Mouse (Mus musculus): ENCODE measurements around the gene Slc44a1.

The Slc44a1 gene

DNA sequence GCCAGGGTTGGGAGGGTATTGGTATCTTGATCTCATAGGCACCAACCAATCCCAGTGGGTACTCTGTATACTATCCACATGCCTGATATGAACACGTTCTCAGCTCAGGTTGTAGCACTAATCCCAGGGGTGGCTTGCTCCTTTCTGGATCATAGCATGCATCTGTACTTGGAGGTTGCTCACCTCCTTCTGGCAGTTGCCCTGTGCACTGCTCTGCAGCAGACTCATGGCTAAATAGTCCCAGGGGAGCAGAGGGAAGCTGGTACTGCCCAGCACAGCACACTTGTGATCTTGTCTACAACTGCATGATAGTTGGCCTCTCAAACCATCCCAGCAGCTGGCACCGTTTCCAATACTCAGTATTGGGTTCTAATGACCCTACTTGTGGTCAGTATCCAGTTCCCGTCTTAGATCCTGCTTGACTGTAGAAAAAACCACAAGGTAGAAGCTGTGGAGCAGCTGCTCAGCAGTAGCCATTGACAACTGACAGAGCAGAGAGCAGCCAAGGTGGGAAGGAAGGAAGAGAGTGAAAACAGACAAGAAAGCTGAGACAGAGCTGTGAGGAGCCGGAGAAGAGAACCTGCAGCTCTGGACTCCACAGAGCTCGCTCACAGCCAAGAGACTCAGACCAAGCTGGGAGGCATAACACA, 174.5 kb downstream of the Slc44a1 start:
- no peak for DNase-seq (ENCODE audit: low read depth)

DNA sequence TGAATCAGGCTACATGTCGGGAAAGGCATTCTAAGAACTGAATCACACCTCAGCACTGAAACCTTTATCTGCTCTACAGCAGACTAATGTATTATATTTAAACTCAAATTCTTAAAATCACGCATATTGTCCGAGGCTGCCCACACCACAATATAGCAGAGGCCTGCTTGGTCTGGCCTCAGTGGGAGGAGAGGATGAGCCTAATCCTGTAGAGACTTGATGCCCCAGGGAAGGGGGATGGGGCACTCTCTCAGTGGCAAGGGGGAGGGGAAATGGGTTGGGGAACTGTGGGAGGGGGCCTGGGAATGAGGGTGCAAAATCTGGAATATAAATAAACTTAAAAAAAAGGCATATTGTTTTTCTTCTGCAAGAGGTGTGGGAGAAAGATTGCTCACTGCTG, 177.8 kb downstream of the Slc44a1 start:
- no peak for DNase-seq (ENCODE audit: low read depth)

DNA sequence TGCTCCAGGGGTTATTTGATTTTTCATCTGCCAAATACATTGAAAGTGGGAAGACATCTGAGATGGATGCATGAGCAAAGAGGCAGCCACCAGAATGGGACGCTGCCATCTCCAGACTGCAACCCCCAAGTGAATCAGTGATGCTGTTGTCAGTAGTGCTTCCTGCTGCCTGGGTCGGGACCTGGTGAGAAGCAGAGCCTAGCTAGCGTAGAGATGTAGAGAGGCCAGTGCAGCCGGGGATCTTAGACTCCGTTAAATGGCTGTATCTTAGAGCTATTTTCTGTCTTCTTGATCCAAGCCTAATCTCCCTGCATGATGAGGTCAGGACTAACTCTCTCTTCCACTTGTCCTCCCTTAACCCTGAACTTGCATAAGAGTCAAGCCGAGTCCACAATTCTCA, 179.9 kb downstream of the Slc44a1 start:
- DNase-seq (ENCODE audit: low read depth) = no peak

DNA sequence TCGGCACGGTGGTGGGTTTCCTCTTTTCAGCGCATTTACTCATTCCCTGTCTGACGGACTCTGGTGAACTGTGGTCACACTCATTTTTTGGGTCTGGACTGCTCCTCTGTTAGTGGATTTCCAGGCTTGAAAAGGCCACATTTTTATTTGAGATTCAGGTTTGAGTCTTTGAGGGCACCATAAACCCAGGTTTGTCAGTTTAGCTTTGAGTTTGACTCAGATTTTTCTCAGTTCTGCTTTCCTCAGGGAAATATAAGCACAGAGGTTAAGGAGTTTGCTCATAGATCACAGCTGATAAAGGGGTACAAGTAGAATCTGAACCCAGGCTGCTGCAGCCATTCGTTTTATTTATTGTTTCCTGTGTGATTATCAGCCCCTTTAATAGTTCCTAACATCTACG, 180.9 kb downstream of the Slc44a1 start:
- DNase-seq (ENCODE audit: low read depth) = no peak

DNA sequence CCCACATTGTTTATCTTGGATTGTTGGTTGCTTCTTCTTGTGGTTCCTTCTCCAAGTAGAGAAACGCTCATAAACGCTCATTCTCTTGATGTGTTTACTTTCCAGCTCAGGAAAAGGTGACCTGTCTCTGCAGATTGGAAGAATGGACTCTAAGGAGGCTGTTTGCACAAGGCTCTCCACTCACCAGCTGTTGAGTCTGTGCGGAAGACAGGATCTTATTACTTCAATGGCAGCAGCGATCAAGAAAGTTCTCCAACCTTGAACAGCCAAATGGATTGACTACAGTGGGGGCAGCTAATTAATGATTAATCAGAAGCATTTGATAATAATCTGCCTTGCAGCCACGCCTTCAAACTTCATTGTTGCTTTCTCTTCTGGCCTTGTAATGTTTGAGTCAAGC, 181.3 kb downstream of the Slc44a1 start:
- DNase-seq (ENCODE audit: low read depth) = no peak

DNA sequence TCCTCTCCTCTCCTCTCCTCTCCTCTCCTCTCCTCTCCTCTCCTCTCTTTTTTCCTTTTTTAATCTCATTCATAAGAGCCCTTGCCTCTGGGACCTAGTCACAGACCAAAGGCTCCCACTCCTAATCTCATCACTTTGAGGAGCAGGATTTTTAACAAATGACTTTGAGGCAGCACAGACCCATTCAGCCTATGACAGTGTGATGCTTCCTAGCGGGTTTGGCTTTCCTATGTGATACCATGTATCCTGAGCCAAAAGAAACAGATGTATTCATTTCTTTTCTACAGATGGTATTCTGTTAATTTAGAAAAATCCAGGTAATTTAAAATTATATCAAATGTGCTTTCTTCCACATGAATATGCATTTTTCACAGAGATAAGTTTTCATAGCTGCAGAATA, 183.5 kb downstream of the Slc44a1 start:
- no peak for DNase-seq (ENCODE audit: low read depth)

DNA sequence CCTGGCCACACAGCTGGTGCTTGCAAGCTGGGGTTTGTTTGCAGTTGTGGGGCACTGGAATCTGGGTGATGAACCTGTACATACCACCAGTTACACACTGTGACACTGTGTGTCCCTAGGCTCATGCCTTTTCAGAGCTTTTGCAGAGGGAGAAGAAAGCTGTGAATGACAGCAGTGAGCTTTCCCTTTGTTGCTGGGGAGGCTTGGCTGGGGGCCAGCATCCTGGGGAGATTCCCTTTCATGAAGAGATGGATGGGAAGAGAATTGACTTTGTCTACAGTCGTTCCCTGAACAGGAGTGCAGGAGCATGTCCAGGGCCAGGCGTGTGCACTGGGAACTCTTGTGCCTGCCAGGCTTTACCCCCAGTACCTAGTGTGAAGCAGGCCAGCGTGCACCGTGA, 184.6 kb downstream of the Slc44a1 start:
- no peak for DNase-seq (ENCODE audit: low read depth)

DNA sequence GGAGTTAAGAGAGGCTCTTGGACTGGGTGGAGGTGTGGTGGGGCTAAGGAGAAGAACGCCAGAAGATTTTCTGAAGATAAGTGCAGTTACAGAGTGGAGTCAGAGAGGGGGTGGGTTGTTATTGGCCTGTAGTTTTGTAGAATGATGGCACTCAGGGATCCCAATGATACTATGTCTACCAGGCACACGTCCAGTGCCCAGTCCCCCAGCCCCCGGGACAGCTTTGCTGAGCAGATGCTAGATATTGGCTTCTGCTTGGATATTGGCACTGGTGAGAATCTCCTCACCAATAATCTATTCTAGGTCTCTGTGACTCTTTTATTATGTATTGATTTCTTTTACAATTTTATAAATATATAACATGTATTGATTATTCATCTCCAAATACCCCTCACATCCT, 185.1 kb downstream of the Slc44a1 start:
- DNase-seq (ENCODE audit: low read depth) = no peak

DNA sequence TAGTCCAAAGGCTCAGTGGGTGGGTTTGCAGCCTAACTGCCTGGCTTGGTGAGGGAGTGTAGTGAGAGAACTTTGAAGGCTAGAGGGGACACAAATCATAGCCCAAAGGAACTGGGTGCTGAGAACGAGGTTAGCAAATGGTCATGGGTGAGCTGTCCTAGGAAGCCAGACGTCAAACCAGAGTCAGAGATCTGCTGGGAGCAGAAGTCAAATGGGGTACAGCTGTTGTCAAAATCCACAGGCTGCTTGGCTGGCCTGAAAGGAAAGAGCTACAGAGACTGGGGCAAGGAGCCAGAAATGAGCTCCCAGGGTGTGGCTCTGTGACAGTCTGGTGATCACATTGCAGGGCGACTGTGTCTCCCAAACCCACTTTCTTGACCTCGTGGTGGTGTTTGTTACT, 188.7 kb downstream of the Slc44a1 start:
- DNase-seq (ENCODE audit: low read depth) = no peak

DNA sequence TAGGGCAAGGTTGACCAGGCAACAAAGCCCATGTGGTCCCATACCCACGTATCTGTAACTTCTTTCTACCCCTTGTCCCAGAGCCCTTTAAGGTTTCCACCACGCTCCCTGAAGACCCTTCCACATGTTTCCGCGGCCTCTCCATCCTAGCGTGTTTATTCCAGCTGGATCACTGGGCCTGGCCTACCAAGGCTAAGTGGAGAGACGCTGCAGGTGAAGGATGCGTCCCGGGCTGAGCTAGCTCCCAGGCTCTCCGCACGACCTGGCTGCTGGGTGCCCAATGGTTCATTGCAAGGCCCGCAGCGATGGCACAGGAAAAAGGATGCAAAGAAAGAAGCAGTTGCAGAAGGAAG, 190.7 kb downstream of the Slc44a1 start:
- no peak for DNase-seq (ENCODE audit: low read depth)

DNA sequence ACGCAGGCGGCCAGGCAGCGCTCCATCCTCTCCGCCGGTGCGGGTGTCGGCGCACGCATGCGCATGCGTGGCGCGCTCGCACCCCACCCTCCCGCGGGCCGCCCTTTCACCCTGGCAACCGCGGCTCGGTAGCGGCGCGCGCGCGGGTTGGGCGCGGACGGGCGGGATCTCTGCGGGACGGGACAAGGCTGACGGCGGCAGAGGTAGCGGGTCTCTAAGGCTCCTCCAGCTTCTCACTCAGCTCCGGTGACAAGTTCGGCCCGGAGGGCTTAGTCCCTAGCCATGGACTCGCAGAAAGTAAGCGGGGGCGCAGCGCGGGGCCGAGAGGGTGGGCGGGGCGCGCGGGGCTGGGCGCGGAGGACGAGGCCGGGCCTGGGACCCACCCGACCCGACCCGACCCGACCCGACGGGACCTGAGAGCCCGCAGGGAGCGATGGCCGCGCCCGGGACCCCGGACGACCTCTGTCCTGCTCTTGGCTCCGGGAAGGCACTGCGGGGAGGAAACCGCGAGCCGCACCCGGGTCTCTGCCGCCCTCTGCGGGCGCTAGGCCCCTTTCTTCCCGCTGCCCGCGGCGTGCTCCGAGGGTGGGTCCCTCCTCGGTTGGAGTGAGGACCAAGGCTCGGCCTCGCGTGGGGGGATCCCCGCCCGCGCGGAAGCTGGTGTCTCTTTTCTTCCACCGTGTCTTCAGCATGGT, 191.2 kb downstream of the Slc44a1 start, which contains the start of gene Fsd1l:
TSS of gene Fsd1l (plus strand) at position 156 of the 695 bp plus-strand sequence.
- no peak for DNase-seq (ENCODE audit: low read depth)

DNA sequence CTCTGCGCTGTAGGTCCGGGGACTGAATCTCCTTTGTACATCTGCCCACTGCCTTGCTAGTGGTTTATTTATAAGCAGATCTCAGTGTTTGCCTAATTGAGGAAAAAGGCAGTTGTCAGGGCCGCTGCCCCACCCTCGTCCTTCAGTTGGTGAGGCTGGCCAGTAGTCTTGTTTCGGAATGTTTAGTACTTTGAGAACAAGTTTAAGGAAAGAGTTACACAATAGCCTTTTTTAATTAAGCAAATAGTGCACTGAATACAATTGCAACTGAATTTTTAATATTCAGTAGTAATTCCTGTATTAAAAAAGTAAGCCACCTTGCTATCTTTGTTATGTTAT, 191.8 kb downstream of the Slc44a1 start:
- DNase-seq (ENCODE audit: low read depth) = no peak

DNA sequence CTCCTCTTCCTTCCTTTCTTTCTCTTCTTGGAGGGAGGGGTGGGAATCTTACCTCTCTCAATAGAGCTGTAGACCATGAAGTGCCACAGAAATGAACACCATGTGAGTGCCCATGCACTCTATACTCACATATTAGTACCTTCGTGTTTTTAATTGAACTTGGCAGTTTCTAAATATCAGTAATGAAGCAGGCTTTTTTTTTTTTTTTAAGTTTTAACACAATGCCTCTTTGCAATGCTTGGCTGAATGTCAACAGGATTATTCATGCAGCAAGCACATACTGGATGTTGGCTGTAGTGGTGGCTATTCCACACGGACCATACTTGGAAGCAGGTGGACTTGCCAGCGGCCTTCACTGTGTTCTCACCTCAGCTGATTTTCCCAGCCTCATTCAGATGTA, 195.1 kb downstream of the Slc44a1 start:
- no peak for DNase-seq (ENCODE audit: low read depth)

DNA sequence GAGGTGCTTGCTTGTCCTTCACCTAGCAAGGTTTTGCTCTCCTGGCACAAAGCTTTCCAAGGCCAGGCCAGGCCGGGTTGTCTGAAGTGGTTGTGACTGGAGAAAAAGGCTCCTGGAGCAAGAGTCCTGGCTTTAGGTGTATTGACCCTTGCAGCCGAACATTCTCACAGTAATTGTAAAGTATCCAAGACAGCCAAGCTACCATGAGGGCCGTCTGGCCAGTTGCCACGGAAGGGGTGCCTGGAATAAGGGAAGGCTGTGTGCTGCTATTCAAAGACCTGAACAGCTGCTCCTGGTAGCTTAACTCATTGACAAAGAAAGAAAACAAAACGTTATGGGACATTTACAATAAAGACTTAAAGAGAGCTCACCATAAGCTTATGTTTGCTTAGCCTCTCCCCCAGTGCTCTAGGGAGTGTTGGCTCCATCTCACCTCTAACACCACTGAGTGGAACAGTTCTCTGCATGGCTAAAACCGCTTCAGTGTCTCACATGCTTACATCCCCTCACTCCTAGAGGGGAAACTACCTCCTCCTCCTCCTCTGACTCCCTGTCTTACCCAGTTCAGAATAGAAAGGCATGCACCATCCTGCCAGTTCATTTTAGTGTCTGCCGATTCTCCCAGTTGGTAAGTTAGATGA, 197.2 kb downstream of the Slc44a1 start:
- DNase-seq (ENCODE audit: low read depth) = no peak

DNA sequence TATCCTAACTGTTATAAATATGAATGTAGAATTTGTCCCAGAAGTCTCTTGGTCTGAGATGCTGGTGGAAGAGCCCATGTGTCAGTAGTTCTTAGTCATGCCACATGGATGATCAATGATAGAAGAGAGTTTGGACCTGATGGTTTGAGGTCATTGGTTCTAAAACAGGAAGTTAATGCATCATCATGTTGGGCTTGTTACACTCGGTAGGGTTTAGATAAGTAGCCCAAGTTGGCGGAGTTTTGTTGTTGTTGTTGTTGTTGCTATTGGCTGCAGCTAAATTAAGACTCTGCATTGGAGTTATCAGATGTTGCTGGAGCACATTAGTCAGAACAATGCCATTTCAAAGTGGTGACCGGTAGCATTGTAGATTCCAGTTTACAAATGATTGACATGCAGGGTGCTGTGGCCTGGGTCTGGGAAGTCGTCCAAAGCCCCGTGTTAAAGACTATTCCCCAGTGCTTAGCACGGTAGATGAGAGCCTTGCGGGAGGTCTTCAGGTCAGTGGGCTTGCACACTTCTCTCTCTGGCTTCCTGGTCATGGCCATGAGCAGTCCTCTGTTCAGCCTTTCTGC, 198.4 kb downstream of the Slc44a1 start:
- DNase-seq (ENCODE audit: low read depth) = no peak

DNA sequence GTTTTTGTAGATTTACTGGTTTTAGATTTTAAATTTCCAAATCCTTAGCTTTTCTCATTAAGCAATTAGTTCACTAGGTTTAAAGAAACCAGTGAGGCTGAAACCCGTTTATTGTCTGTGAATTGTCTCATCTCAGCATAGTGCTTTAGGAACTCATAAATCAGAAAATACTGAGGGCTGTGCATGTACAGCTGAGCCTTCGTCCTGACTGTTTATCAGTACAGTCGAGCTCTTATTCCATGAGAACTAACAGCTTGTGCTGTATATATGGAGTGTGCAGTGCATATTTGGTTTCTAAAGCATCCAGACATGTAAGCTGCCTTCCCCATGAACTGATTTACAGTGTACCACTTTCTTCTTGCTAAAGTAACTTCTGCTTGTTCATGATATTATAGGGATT, 217.8 kb downstream of the Slc44a1 start:
- no peak for DNase-seq (ENCODE audit: low read depth)

DNA sequence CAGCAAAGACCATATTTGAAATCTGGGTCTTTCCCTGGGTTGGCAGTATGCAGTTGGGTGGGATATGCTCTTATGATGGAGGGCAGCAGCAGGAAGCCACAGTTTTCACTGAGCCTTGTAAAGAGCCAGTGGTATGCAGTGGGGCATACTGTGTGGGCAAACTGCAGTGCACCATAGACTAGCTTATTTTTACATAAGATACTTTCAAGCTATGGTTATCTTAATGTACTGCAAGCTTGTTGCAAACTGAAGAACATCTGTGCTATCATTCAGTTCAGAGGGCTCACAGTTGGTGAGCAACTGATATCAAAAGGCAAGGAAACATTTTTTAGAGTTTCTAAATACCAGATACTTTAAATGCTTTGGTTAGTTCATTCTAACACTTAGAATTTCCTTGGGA, 220.5 kb downstream of the Slc44a1 start:
- no peak for DNase-seq (ENCODE audit: low read depth)

All from 416B (cell line).